Mouse (Mus musculus) gonadal fat pad, adult 2 months (tissue): ENCODE measurements around the gene Dctn2. TPM values are rescaled to one million over a fixed set of nuclear protein-coding genes. Genes with fewer than 3 reads are reported as not detected.

Source experiments
- DNase-seq: peaks from one replicate; pipeline ENCODE4 v3.0.0-alpha.2; 2012; ENCODE audit warnings: low read depth
- polyA plus RNA-seq: library from polyadenylated mRNA; depleted of rRNA; stranded (reverse); fragments of >200 nt; gene quantifications from 2 replicates; pipeline ENCODE4 v1.2.3, GENCODE M21; 2012; rRNA removed

Dctn2 gene
- 228 and 280 TPM in 2 replicates for polyA plus RNA-seq

GRCm38 (mm10) chr10:127266112-127267091 lies at the start of gene Dctn2:
TSS of gene Dctn2 (plus strand) at chr10:127266368.
- DNase-seq, result peak; percentile 67

- no peak for DNase-seq
Measured at GRCm38 (mm10) chr10:127216456-127216855, 49.7 kb upstream of the Dctn2 start.

GRCm38 (mm10) chr10:127217177-127217576 lies 49.0 kb upstream of the Dctn2 start:
- no peak for DNase-seq

GRCm38 (mm10) chr10:127218339-127218738 lies 47.8 kb upstream of the Dctn2 start:
- no peak for DNase-seq

- DNase-seq, result no peak
Measured at GRCm38 (mm10) chr10:127225213-127225612, 41.0 kb upstream of the Dctn2 start.

GRCm38 (mm10) chr10:127225732-127226131 lies 40.4 kb upstream of the Dctn2 start:
- DNase-seq, result no peak

GRCm38 (mm10) chr10:127226318-127226895 lies 39.8 kb upstream of the Dctn2 start:
- no peak for DNase-seq

- DNase-seq, result no peak
Measured at GRCm38 (mm10) chr10:127227163-127227562, 39.0 kb upstream of the Dctn2 start.

- DNase-seq, result no peak
Measured at GRCm38 (mm10) chr10:127228897-127229296, 37.3 kb upstream of the Dctn2 start.

GRCm38 (mm10) chr10:127230693-127231092 lies 35.5 kb upstream of the Dctn2 start:
- no peak for DNase-seq

- no peak for DNase-seq
Measured at GRCm38 (mm10) chr10:127231741-127232140, 34.4 kb upstream of the Dctn2 start.

- DNase-seq, result no peak
Measured at GRCm38 (mm10) chr10:127233141-127233540, 33.0 kb upstream of the Dctn2 start.

- no peak for DNase-seq
Measured at GRCm38 (mm10) chr10:127236541-127236940, 29.6 kb upstream of the Dctn2 start.

- no peak for DNase-seq
Measured at GRCm38 (mm10) chr10:127238241-127238824, 27.8 kb upstream of the Dctn2 start.

GRCm38 (mm10) chr10:127250810-127251209 lies 15.4 kb upstream of the Dctn2 start:
- DNase-seq, result no peak

- DNase-seq, result no peak
Measured at GRCm38 (mm10) chr10:127255625-127256345, 10.4 kb upstream of the Dctn2 start.

- DNase-seq, result no peak
Measured at GRCm38 (mm10) chr10:127257790-127258189, 8.4 kb upstream of the Dctn2 start.

- no peak for DNase-seq
Measured at GRCm38 (mm10) chr10:127258489-127258888, 7.7 kb upstream of the Dctn2 start.

GRCm38 (mm10) chr10:127261706-127262547 lies 4.2 kb upstream of the Dctn2 start:
- DNase-seq, result no peak

- no peak for DNase-seq
Measured at GRCm38 (mm10) chr10:127262548-127263398, 3.4 kb upstream of the Dctn2 start, which contains the start of gene Kif5a. TSS of gene Kif5a (minus strand) at chr10:127263348.
